7 mouse cellular contexts compared by ENCODE assay signal in genomic region chr9:109059136-109059903, GRCm38 (mm10). TPM values are rescaled to one million over a fixed set of nuclear protein-coding genes. Genes with fewer than 3 reads are reported as not detected.
DNase-seq lines count a peak whose midpoint lies in the region; ATAC-seq lines count a peak whose summit lies in the region.

Gene Trex1, minus strand, starts transcription at chr9:109059734.

- WGBS in embryonic facial prominence, embryonic 11.5 days: 19% methylated on average over 15 of the region's 15 CpGs
- WGBS in limb, embryonic 10.5 days: 28% methylated on average over 15 of the region's 15 CpGs
- WGBS in midbrain, embryonic 13.5 days: 25% methylated on average over 15 of the region's 15 CpGs

- peak; percentile 94 for DNase-seq in adrenal gland, postnatal 14 days
- DNase-seq in embryonic facial prominence, embryonic 11.5 days (ENCODE audit: low spot score): peak; percentile 84
- DNase-seq in kidney, adult 11 months: peak; percentile 93
- DNase-seq in limb, embryonic 10.5 days (ENCODE audit: low spot score): peak; percentile 89
- DNase-seq in spleen, adult 18-20 months: peak; percentile 87 to 88

- H3K36me3 ChIP-seq in embryonic facial prominence, embryonic 11.5 days (replicated peaks; ENCODE audit: control insufficient read depth, insufficient read depth, low read depth, low read length): peaks cover 11% of the 10 kb centered on the region
- H3K36me3 ChIP-seq in limb, embryonic 10.5 days: peaks cover 86% of the 10 kb centered on the region
- peaks cover 70% of the 10 kb centered on the region for H3K36me3 ChIP-seq in midbrain, embryonic 13.5 days

- H3K27me3 ChIP-seq in embryonic facial prominence, embryonic 11.5 days (ENCODE audit: control insufficient read depth, insufficient read depth, low read length): no peaks in the 10 kb centered on the region
- H3K27me3 ChIP-seq in limb, embryonic 10.5 days (ENCODE audit: low read depth, poor library complexity, severe bottlenecking): no peaks in the 10 kb centered on the region
- H3K27me3 ChIP-seq in midbrain, embryonic 13.5 days: no peaks in the 10 kb centered on the region

- H3K27ac ChIP-seq in embryonic facial prominence, embryonic 11.5 days (replicated peaks; ENCODE audit: low read depth, low read length): 0 out of 2 replicates have a peak within 1 kb of the TSS, but pooled peaks have one; percentile 8
- peak within 1 kb of the TSS; percentile 84 for H3K27ac ChIP-seq in limb, embryonic 10.5 days
- H3K27ac ChIP-seq in midbrain, embryonic 13.5 days: peak within 1 kb of the TSS; percentile 80

- H3K9ac ChIP-seq in embryonic facial prominence, embryonic 11.5 days (replicated peaks; ENCODE audit: low read length): peak within 1 kb of the TSS; percentile 45
- peak within 1 kb of the TSS; percentile 69 for H3K9ac ChIP-seq in midbrain, embryonic 13.5 days (replicated peaks)

- H3K4me3 ChIP-seq in embryonic facial prominence, embryonic 11.5 days (ENCODE audit: low read depth, low read length): no peak within 1 kb of the TSS
- H3K4me3 ChIP-seq in limb, embryonic 10.5 days: peak within 1 kb of the TSS; percentile 39
- H3K4me3 ChIP-seq in midbrain, embryonic 13.5 days (replicated peaks): peak within 1 kb of the TSS; percentile 35

- peak; percentile 64 for ATAC-seq in embryonic facial prominence, embryonic 11.5 days (replicated peaks; ENCODE audit: insufficient number of reproducible peaks, low FRiP score, low TSS enrichment, low read depth)
- ATAC-seq in granulocyte monocyte progenitor cell, adult 5-6 weeks (replicated peaks; ENCODE audit: poor library complexity, severe bottlenecking): peak; percentile 65
- peak; percentile 67 for ATAC-seq in midbrain, embryonic 13.5 days

- peaks cover 3% of the 10 kb centered on the region; the same call in 1 of the 2 replicates for H3K4me1 ChIP-seq in embryonic facial prominence, embryonic 11.5 days (ENCODE audit: control insufficient read depth, insufficient read depth, low read length)
- H3K4me1 ChIP-seq in limb, embryonic 10.5 days: peaks cover 29% of the 10 kb centered on the region
- H3K4me1 ChIP-seq in midbrain, embryonic 13.5 days (replicated peaks): peaks cover 24% of the 10 kb centered on the region

- peak within 1 kb of the TSS; percentile 42 for H3K4me2 ChIP-seq in embryonic facial prominence, embryonic 11.5 days (ENCODE audit: low read depth, low read length)
- H3K4me2 ChIP-seq in midbrain, embryonic 13.5 days (replicated peaks): peak within 1 kb of the TSS; percentile 57

- no peaks in the 10 kb centered on the region for H3K9me3 ChIP-seq in embryonic facial prominence, embryonic 11.5 days (replicated peaks; ENCODE audit: control insufficient read depth, low read length)
- H3K9me3 ChIP-seq in limb, embryonic 10.5 days (replicated peaks): no peaks in the 10 kb centered on the region
- no peaks in the 10 kb centered on the region for H3K9me3 ChIP-seq in midbrain, embryonic 13.5 days

RNA-seq across cellular contexts. Expression of gene Trex1, which starts in this region (rescaled TPM):
- total RNA-seq in adrenal gland, postnatal 14 days (2021): 13.7 and 13.8 TPM in 2 replicates
- 4.5 and 7.8 TPM in 2 replicates for polyA plus RNA-seq in embryonic facial prominence, embryonic 11.5 days (2014; fragmentation: Nextera tagmentation; extraction: Ambion mirVana)
- total RNA-seq in granulocyte monocyte progenitor cell, adult 5-6 weeks (2014; fragmentation: Nextera tagmentation): 23.5 and 32.3 TPM in 2 replicates
- total RNA-seq in granulocyte monocyte progenitor cell, adult 5-6 weeks (2017): 17.1 and 17.8 TPM in 2 replicates
- polyA plus RNA-seq in limb, embryonic 10.5 days (2016; fragmentation: Nextera tagmentation; extraction: Ambion mirVana): 7.5 and 9.4 TPM in 2 replicates
- polyA plus RNA-seq in midbrain, embryonic 13.5 days (2015; fragmentation: Nextera tagmentation; extraction: Ambion mirVana): 13.6 and 14.5 TPM in 2 replicates

Comparison
In these comparisons a context has a peak if more than half of its experiments do, and no peak if none do; other contexts are left out.
1. H3K27ac ChIP-seq: peak in every context shown above with its lines; median percentile 84 in limb, embryonic 10.5 days; 80 in midbrain, embryonic 13.5 days; 8 in embryonic facial prominence, embryonic 11.5 days.